Mouse (Mus musculus) embryonic facial prominence, embryonic 12.5 days (tissue): ENCODE measurements at regions not wholly inside any gene's neighbourhood (a gene's known extent, or its start where the extent isn't known, plus 50 kb on each side); places are given as distances from the start of the nearest gene placed in this dataset.
"Not testable (repeated sequence)": the region's sequence is repeated elsewhere in the genome, so short reads cannot be mapped to it uniquely, and the experiment has no call there.

Experiments used
- ATAC-seq: fragments of 200-750 bp; cut with Nextera tagmentation; 2 replicates; pipeline ENCODE4 v1.8.0; 2017; ENCODE audit not compliant: insufficient number of reproducible peaks, insufficient read depth, low FRiP score, low TSS enrichment
- H3K27ac ChIP-seq: fragments of 300-500 bp; sonication (generic); 2 replicates; pipeline ENCODE4 v1.5.1; 2016; ENCODE audit warnings: mild to moderate bottlenecking
- H3K27me3 ChIP-seq: fragments of 300-500 bp; sonication (generic); 2 replicates; pipeline ENCODE4 v1.6.1; 2016; ENCODE audit warnings: mild to moderate bottlenecking, moderate library complexity
- H3K36me3 ChIP-seq: fragments of 300-500 bp; sonication (generic); 2 replicates; pipeline ENCODE4 v1.6.1; 2016; ENCODE audit warnings: mild to moderate bottlenecking
- H3K4me1 ChIP-seq: fragments of 300-500 bp; sonication (generic); 2 replicates; pipeline ENCODE4 v1.6.1; 2016
- H3K4me2 ChIP-seq: fragments of 300-500 bp; sonication (generic); replicated peaks from 2 replicates; pipeline ENCODE4 v1.6.1; 2016; ENCODE audit warnings: mild to moderate bottlenecking, moderate library complexity
- H3K4me3 ChIP-seq: fragments of 300-500 bp; sonication (generic); 2 replicates; pipeline ENCODE4 v1.5.1; 2016; ENCODE audit warnings: mild to moderate bottlenecking
- H3K9ac ChIP-seq: fragments of 300-500 bp; sonication (generic); 2 replicates; pipeline ENCODE4 v1.6.1; 2016; ENCODE audit warnings: mild to moderate bottlenecking, moderate library complexity
- H3K9me3 ChIP-seq: fragments of 300-500 bp; sonication (generic); 2 replicates; pipeline ENCODE4 v1.6.1; 2016; ENCODE audit warnings: mild to moderate bottlenecking, moderate library complexity
- WGBS: fragments of 180-500 bp; shearing (Covaris S2); methylation state at CpG from one replicate; pipeline ENCODE4 v1.1.7; 2016; 5-methylcytosine and 5-hydroxymethylcytosine counted together

DNA sequence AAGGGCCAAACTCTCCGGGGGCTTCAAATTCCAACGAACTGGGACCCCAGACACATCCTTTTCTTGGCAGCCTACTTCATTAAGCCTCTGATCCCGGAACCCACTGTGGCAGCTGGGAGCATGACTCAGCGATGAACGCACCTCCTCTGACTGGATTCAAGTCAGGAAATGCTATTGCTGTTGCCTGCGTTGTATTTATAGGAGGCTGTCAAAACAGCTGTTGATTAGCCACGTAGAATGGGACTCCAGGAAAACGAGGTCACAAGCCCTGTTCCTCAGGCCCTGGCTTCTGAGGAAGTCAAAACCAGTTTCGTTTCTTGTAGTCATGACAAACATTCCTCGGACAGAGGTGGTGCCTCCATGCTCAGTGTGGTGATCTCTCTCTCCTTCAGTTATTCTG, 295.0 kb downstream of the Diras2 start:
- H3K27ac ChIP-seq: no peak overlapping the region
- H3K4me2 ChIP-seq: no peak overlapping the region
- no peaks in the 10 kb centered on the region for H3K36me3 ChIP-seq
- no peak overlapping the region for H3K4me3 ChIP-seq
- no peak overlapping the region for H3K9ac ChIP-seq
- ATAC-seq: no peak
- no peaks in the 10 kb centered on the region for H3K9me3 ChIP-seq
- WGBS: 44% methylated on average over 10 of the region's 10 CpGs
- no peaks in the 10 kb centered on the region for H3K4me1 ChIP-seq
- H3K27me3 ChIP-seq: no peaks in the 10 kb centered on the region

DNA sequence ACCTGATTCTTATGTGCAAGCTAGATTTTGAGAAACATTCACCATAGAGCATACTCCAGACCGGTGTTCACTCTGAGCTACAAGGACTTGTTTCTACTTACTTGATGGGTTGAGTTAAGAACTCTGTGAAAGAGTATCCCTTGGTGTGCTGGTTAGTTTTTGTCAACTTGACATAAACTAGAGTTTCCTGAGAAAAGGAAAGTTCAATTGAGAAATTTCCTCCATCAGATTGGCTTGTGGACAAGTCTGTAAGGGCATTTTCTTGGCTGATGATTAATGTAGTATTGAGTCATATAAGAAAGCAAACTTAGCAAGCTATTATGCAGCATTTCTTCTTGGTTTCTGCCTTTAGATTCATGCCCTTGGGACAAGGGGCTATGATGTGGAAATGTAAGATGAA, 291.5 kb downstream of the Diras2 start:
- Histone ChIP-seq H3K9me3 (no peaks in the 10 kb centered on the region), H3K9ac (no peak overlapping the region), H3K4me2 (no peak overlapping the region), H3K27ac (no peak overlapping the region), H3K4me1 (no peaks in the 10 kb centered on the region), H3K36me3 (no peaks in the 10 kb centered on the region), H3K27me3 (no peaks in the 10 kb centered on the region), H3K4me3 (no peak overlapping the region)
- WGBS: 94% methylated on average over 1 of the region's 1 CpGs
- no peak for ATAC-seq

DNA sequence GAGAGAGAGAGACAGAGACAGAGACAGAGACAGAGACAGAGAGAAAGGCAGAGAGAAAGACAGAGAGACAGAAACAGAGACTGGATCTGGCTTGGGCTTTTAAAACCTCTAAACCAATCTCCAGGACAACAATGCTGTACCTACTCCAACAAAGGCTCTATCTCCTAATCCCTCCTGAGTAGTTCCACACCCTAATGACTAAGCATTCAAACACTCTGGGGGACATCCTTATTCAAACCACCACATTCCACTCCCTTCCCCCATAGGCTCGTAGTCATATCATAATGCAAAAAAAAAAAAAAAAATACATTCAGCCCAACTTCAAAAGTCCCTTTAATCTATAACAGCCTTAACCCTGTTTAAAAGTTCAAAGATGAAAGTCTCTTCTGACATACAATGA, 289.3 kb downstream of the Diras2 start:
- WGBS: 67% methylated on average over 1 of the region's 1 CpGs
- Histone ChIP-seq H3K4me1 (no peaks in the 10 kb centered on the region), H3K9me3 (no peaks in the 10 kb centered on the region), H3K27ac (no peak overlapping the region), H3K4me2 (no peak overlapping the region), H3K36me3 (no peaks in the 10 kb centered on the region), H3K27me3 (no peaks in the 10 kb centered on the region), H3K4me3 (no peak overlapping the region), H3K9ac (no peak overlapping the region)
- no peak for ATAC-seq

DNA sequence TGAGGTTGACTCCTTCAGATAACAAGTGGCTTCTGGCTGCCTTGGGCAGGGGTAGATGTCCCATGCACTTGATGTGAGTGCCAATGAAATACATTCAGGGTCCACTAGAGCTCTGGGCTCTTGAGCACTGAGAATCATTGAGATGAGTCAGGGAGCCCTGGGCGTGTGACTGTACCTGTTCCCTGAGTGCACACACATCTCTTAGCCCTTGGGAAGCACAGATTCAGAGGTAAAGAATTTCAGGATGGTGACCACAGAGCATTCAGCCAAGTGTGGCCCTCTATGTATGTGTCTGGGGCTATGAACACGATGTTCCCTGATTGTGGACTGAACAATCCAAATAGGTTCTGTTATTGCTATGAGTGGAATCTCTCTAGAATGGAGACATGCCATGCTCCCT, 281.6 kb downstream of the Diras2 start:
- 89% methylated on average over 2 of the region's 2 CpGs for WGBS
- H3K4me3 ChIP-seq: no peak overlapping the region
- no peak overlapping the region for H3K27ac ChIP-seq
- no peaks in the 10 kb centered on the region for H3K27me3 ChIP-seq
- H3K4me2 ChIP-seq: no peak overlapping the region
- ATAC-seq: no peak
- H3K9me3 ChIP-seq: no peaks in the 10 kb centered on the region
- H3K9ac ChIP-seq: no peak overlapping the region
- H3K36me3 ChIP-seq: no peaks in the 10 kb centered on the region
- no peaks in the 10 kb centered on the region for H3K4me1 ChIP-seq

DNA sequence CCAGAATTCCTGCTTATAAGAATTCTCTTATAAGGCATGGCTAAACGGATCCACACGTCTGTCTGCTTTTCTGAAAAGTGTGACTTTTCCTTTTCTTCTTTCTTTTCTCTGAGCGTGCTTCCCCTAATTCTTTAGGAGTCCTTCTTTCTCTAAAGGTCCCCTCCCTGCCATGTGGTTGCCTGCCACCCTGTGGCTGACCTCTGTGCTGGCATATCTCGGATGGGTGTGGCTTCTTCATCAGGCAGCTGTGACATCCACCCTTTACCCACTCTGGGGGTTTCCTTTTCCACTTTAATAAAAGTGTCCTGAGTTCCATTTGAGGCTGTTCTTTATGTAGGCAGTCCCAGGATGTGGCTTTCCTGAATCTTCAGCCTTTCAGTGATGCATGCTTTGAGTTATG, 280.7 kb downstream of the Diras2 start:
- H3K4me3 ChIP-seq: no peak overlapping the region

DNA sequence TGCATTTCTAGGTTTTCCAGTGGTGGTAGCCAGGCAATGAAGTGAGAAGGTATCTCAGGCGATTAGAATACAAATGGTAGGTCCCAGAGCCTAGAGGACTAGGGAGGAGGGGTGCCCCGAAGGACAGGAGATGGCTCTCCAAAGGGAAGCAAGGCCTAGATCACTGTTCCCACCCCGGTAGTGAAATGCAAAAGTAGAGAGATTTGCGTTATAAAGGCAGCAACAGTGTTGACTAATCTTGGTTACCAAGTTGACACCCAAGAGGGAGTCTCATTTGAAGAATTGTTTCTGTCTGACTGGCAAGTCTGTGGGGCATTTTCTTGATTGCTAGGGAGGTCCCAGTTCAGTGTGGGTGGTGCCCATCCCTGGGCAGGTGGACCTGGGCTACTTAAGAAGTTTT, 278.8 kb downstream of the Diras2 start:
- H3K4me3 ChIP-seq: no peak overlapping the region
- 58% methylated on average over 4 of the region's 4 CpGs for WGBS
- no peaks in the 10 kb centered on the region for H3K4me1 ChIP-seq
- H3K36me3 ChIP-seq: no peaks in the 10 kb centered on the region
- H3K4me2 ChIP-seq: no peak overlapping the region
- no peak for ATAC-seq
- no peak overlapping the region for H3K9ac ChIP-seq
- no peak overlapping the region for H3K27ac ChIP-seq
- no peaks in the 10 kb centered on the region for H3K27me3 ChIP-seq
- H3K9me3 ChIP-seq: no peaks in the 10 kb centered on the region

More for the DNA sequence above, 280.7 kb downstream of the Diras2 start:
- Histone ChIP-seq H3K36me3 (no peaks in the 10 kb centered on the region), H3K27ac (no peak overlapping the region), H3K4me1 (no peaks in the 10 kb centered on the region), H3K9me3 (no peaks in the 10 kb centered on the region), H3K9ac (no peak overlapping the region), H3K4me2 (no peak overlapping the region), H3K27me3 (no peaks in the 10 kb centered on the region)
- no peak for ATAC-seq
- WGBS: 53% methylated on average over 4 of the region's 4 CpGs

DNA sequence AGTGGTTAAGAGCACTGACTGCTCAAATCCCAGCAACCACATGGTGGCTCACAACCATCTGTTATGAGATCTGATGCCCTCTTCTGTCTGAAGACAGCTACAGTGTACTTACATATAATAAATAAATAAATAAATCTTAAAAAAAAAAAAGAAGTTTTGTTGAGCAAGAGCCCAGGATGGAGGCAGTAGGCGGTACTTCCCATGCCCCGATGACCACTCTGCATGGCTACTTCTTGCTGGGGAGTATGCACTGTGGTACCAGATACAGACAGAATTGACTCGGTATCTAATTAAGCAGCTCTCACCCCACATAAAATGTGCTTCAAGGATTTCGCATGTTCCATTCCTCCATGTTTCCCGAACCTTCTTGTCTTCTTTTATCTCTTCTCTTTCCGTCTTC, 278.4 kb downstream of the Diras2 start:
- H3K27me3 ChIP-seq, H3K36me3 ChIP-seq, H3K9me3 ChIP-seq, H3K27ac ChIP-seq, H3K4me3 ChIP-seq, H3K9ac ChIP-seq, H3K4me2 ChIP-seq, ATAC-seq, H3K4me1 ChIP-seq: not testable (repeated sequence)
- WGBS: 41% methylated on average over 6 of the region's 6 CpGs

DNA sequence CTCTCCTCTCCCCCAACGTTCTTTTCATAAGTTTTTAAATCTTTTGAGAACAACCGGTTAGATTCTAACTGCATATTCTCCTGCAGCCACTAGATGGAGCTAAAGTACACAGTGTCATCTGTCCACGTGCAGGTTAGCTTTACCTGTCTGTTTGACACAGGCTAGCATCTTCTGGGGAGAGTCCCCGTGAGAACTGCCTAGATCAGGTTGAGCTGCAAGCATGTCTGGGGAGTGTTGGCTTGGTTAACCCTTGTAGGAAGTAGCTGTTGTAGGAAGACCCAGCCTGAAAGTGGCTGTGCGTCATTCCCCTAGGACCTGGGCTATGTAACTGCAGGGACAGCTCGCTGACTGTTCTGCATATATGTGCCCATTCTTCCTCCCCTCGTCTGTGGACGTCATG, 277.9 kb downstream of the Diras2 start:
- Histone ChIP-seq H3K27me3 (no peaks in the 10 kb centered on the region), H3K4me1 (no peaks in the 10 kb centered on the region), H3K4me2 (no peak overlapping the region), H3K4me3 (no peak overlapping the region), H3K27ac (no peak overlapping the region), H3K9ac (no peak overlapping the region), H3K9me3 (no peaks in the 10 kb centered on the region), H3K36me3 (no peaks in the 10 kb centered on the region)
- no peak for ATAC-seq
- WGBS: 30% methylated on average over 8 of the region's 8 CpGs

DNA sequence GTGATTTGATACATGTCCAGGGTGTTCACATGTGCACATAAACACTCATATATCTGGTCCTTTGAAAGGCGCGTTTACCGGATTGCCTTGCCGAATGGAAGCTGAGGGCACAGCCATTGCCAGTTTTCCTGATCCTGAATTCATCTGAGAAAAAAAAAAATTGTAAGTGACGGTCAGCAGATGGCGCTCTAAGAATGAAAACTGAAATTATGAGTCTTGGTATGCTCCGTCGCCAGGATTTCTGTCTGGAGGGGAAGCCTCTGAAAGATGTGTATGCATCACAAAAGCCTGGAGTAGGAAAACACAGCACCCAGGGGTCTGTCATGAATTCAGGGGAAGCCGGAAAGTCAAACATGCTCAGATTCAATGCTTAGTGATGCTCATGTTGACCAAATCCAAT, 276.9 kb downstream of the Diras2 start:
- no peak overlapping the region for H3K9ac ChIP-seq
- no peak overlapping the region for H3K27ac ChIP-seq
- no peaks in the 10 kb centered on the region for H3K4me1 ChIP-seq
- H3K36me3 ChIP-seq: no peaks in the 10 kb centered on the region
- H3K4me2 ChIP-seq: no peak overlapping the region
- WGBS: 15% methylated on average over 9 of the region's 9 CpGs
- ATAC-seq: no peak
- H3K27me3 ChIP-seq: no peaks in the 10 kb centered on the region
- no peak overlapping the region for H3K4me3 ChIP-seq
- no peaks in the 10 kb centered on the region for H3K9me3 ChIP-seq

DNA sequence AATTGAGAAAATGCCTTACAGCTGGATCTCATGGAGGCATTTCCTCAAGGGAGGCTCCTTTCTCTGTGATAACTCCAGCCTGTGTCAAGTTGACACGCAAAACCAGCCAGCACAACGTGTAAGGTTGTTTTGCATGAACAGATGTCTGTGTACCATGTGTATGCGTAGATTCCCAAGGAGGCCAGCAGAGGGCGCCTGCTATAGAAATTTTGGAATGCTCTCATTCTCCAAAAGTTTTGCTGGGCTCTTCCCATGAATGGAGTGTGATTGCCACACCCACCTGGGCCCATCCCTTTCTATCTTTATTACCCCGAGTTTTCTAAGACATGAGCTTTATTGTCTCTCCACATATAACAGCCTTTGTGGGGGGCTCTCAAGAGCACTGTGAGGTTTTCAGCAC, 275.4 kb downstream of the Diras2 start:
- no peaks in the 10 kb centered on the region for H3K36me3 ChIP-seq
- no peak overlapping the region for H3K4me3 ChIP-seq
- H3K4me1 ChIP-seq: no peaks in the 10 kb centered on the region
- no peak overlapping the region for H3K27ac ChIP-seq
- no peaks in the 10 kb centered on the region for H3K9me3 ChIP-seq
- ATAC-seq: no peak
- 63% methylated on average over 5 of the region's 5 CpGs for WGBS
- H3K9ac ChIP-seq: no peak overlapping the region
- H3K4me2 ChIP-seq: no peak overlapping the region
- H3K27me3 ChIP-seq: no peaks in the 10 kb centered on the region

DNA sequence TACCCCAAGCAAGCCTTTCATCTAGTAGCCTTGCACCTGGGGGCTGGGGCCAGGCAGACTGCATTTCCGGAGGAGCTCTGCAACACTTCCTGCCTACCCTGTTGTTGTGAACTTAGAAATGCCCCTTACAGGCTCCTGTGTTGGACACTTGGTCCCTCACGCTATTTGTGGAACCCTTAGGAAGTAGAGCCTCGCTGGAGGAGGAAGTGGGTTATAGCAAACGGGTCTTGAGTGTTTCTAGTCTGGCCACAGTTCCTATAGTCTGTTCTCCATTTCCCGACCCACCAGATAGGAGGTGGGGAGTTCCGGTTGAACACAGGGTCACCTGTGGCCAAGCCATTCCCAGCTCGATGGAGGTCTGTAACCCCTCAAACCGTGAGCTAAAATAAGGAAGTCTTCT, 272.7 kb downstream of the Diras2 start:
- H3K27ac ChIP-seq: no peak overlapping the region
- H3K4me2 ChIP-seq: no peak overlapping the region
- no peak for ATAC-seq
- no peaks in the 10 kb centered on the region for H3K9me3 ChIP-seq
- no peak overlapping the region for H3K4me3 ChIP-seq
- H3K4me1 ChIP-seq: no peaks in the 10 kb centered on the region
- 86% methylated on average over 8 of the region's 8 CpGs for WGBS
- no peaks in the 10 kb centered on the region for H3K27me3 ChIP-seq
- no peaks in the 10 kb centered on the region for H3K36me3 ChIP-seq
- H3K9ac ChIP-seq: no peak overlapping the region

DNA sequence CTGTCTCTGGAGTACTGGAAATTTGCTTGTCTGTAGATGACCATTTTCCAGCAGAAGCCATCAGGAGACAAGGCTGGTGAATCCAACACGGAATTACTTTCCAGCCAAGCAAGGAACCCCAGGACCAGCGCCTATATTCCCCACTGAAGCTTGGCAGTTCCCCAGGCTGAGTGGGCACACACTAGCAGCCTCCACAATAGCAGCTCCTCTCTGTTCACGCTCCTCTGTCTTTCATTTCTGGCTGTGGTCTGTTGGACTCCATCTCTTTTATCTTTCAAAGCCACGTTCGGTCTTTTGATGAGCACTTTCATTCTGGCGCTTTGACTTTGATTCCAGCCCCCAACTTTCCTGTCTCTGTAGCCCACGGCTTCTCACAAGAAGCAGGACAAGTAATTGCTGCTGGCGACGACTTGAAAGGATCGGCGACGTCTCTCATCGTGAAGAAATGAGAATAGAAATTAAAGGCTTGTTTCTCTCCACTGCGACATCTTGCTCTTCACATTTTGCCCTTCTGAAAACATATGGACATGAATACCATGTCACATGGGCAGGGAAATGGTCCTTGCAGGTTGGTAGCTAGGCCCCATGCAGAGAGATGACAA, 268.0 kb downstream of the Diras2 start:
- no peak for ATAC-seq
- no peaks in the 10 kb centered on the region for H3K9me3 ChIP-seq
- no peak overlapping the region for H3K4me2 ChIP-seq
- H3K27ac ChIP-seq: no peak overlapping the region
- no peaks in the 10 kb centered on the region for H3K4me1 ChIP-seq
- H3K36me3 ChIP-seq: no peaks in the 10 kb centered on the region
- no peak overlapping the region for H3K9ac ChIP-seq
- H3K27me3 ChIP-seq: no peaks in the 10 kb centered on the region
- WGBS: 85% methylated on average over 14 of the region's 14 CpGs
- no peak overlapping the region for H3K4me3 ChIP-seq

DNA sequence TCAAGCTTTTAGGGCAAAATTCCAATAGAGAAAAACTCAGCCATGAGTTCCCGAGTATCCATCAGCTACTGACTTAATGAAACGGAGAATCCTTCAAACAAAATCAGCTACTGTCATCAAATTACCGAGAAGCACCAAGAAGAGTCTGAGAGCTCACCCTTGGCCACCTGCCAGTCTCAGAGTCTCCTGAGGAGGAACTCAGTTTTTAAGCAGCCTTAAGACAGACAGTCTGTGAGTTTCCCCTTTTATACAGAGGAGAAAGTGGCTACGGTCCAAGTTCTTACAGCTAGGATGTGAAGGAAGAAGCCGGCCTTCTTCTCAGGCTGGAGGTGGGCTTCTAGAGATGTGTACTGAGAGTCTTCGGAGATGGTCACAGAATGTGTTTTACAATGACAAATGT, 262.8 kb downstream of the Diras2 start:
- WGBS: 57% methylated on average over 6 of the region's 6 CpGs
- no peak overlapping the region for H3K4me3 ChIP-seq
- no peak overlapping the region for H3K9ac ChIP-seq
- no peak overlapping the region for H3K27ac ChIP-seq
- no peaks in the 10 kb centered on the region for H3K9me3 ChIP-seq
- no peaks in the 10 kb centered on the region for H3K27me3 ChIP-seq
- H3K36me3 ChIP-seq: no peaks in the 10 kb centered on the region
- H3K4me2 ChIP-seq: no peak overlapping the region
- no peak for ATAC-seq
- 0 out of 2 replicates have a peak, but pooled peaks cover 3% of the 10 kb centered on the region for H3K4me1 ChIP-seq
